Mouse (Mus musculus) neutrophil, adult 65 days (primary cell): Measurements from ENCODE around the gene Dlx4. TPM values are rescaled to one million over a fixed set of nuclear protein-coding genes. Genes with fewer than 3 reads are reported as not detected.

ENCODE experiments used
- total RNA-seq: library from RNA; stranded (reverse); gene quantifications from 2 replicates; pipeline ENCODE4 v1.2.4, GENCODE M21; 2023

The Dlx4 gene
- total RNA-seq = not detected in 2 replicates

DNA sequence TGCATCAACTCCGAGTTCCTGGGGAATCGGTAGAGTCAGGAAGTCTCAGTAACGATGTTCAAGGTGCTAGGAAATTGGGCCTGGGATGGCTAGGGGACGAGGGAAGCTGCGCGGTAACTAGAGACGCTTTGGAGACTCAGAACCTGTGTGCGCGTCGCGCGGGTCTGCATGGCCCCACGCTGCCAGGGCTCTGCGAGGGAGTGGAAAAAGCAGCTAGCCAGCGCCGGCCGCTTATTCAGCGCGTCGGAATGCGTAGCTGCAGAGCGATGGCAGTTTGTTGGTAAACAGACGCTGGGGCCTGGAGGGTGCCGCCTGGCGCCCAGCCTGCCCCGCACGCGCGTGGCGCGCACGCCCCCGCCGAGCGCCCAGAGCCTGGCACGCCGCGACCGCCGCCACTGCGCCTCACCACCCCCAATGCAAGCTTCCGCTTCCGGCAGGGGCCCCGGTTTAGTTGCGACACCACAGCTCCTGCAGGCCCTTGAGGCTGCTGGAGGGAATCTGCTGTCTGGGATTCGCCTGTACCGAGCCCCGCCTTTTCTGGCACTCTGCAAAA is at the start of gene Dlx4:
Dlx4 (minus strand) TSS at position 413 of the 553 bp plus-strand sequence.

DNA sequence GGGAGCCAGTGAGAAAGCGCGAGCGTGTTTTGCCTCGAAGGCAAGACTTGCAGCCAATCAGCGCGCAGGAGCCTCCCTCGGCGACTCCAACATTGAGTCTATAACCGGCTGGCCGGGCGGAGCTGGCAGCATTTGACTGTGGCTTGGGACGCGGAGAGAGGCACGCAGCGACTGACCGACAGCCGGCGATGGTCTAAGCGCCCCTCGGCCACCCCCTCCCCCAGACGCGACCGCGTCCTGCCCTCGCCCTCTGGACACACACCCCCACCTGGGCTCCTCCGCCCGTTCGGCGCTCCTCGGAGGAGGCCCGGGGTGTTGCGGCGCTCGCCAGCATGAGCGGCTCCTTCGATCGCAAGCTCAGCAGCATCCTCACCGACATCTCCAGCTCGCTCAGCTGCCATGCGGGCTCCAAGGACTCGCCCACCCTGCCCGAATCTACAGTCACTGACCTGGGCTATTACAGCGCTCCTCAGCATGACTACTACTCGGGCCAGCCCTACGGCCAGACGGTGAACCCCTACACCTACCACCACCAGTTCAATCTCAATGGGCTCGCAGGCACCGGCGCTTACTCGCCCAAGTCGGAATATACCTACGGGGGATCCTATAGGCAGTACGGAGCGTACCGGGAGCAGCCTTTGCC is 26.0 kb downstream of the Dlx4 start, which contains the start of gene Dlx3:
Dlx3 (plus strand) TSS at position 130 of the 643 bp plus-strand sequence.

Other genes with a start within 250 kb of the Dlx4 start
- 139 and 187 TPM in 2 replicates for gene Col1a1, start 210.0 kb downstream of the Dlx4 start, total RNA-seq
- gene Hils1, start 178.7 kb downstream of the Dlx4 start, total RNA-seq = not detected in 2 replicates
- gene Sgca, start 169.9 kb downstream of the Dlx4 start, total RNA-seq = not detected in 2 replicates
- gene Ppp1r9b, start 155.2 kb downstream of the Dlx4 start, total RNA-seq = 82.7 and 95.5 TPM in 2 replicates
- 1.3 and 1.4 TPM in 2 replicates for gene Samd14, start 136.4 kb downstream of the Dlx4 start, total RNA-seq
- gene Pdk2, start 104.9 kb downstream of the Dlx4 start, total RNA-seq = 2.2 and 4.4 TPM in 2 replicates
- not detected in 2 replicates for gene Itga3, start 69.5 kb downstream of the Dlx4 start, total RNA-seq
- not detected in 2 replicates for gene Dlx3, start 26.1 kb downstream of the Dlx4 start, total RNA-seq
- gene Tac4, start 115.3 kb upstream of the Dlx4 start, total RNA-seq = 0.43 TPM in 1 of 2 replicates, not detected in the other
- gene Kat7, start 164.0 kb upstream of the Dlx4 start, total RNA-seq = 110 and 126 TPM in 2 replicates
- gene Fam117a, start 190.8 kb upstream of the Dlx4 start, total RNA-seq = 58.5 and 61.6 TPM in 2 replicates
- 45.8 and 63.5 TPM in 2 replicates for gene Slc35b1, start 238.4 kb upstream of the Dlx4 start, total RNA-seq